Mouse (Mus musculus): ENCODE measurements around the gene Hnrnpu. TPM values are rescaled to one million over a fixed set of nuclear protein-coding genes. Genes with fewer than 3 reads are reported as not detected.
"Not testable (repeated sequence)": the region's sequence is repeated elsewhere in the genome, so short reads cannot be mapped to it uniquely, and the experiment has no call there.

Gene Hnrnpu
- polyA plus RNA-seq, 1 experiment from 2014 or later: 296 TPM

GRCm38 (mm10) chr1:178294051-178294450, 43.5 kb downstream of the Hnrnpu start:
- no peak overlapping the region for H3K4me2 ChIP-seq

GRCm38 (mm10) chr1:178291716-178292115, 45.9 kb downstream of the Hnrnpu start:
- Histone ChIP-seq H3K4me1 (no peaks in the 10 kb centered on the region), H3K9me3 (no peaks in the 10 kb centered on the region), H3K4me3 (no peak overlapping the region), H3K4me2 (no peak overlapping the region), H3K27ac (no peak overlapping the region), H3K9ac (no peak overlapping the region), H3K27me3 (no peaks in the 10 kb centered on the region), H3K36me3 (no peaks in the 10 kb centered on the region)
- ATAC-seq (ENCODE audit: insufficient number of reproducible peaks, low FRiP score, low TSS enrichment, low read depth): no peak
- 60% methylated on average over 3 of the region's 3 CpGs for WGBS

More at GRCm38 (mm10) chr1:178294051-178294450, 43.5 kb downstream of the Hnrnpu start:
- Histone ChIP-seq H3K4me3 (no peak overlapping the region), H3K27ac (no peak overlapping the region), H3K4me1 (no peaks in the 10 kb centered on the region), H3K27me3 (no peaks in the 10 kb centered on the region), H3K9ac (no peak overlapping the region), H3K9me3 (no peaks in the 10 kb centered on the region), H3K36me3 (no peaks in the 10 kb centered on the region)
- 85% methylated on average over 1 of the region's 1 CpGs for WGBS
- ATAC-seq (ENCODE audit: insufficient number of reproducible peaks, low FRiP score, low TSS enrichment, low read depth): no peak

GRCm38 (mm10) chr1:178287601-178288176, 49.9 kb downstream of the Hnrnpu start:
- WGBS: 57% methylated on average over 8 of the region's 8 CpGs

GRCm38 (mm10) chr1:178283946-178284720, 53.5 kb downstream of the Hnrnpu start:
- Histone ChIP-seq H3K9me3 (no peaks in the 10 kb centered on the region; the same call in 1 of the 2 replicates), H3K27ac (no peak overlapping the region), H3K4me3 (no peak overlapping the region), H3K27me3 (no peaks in the 10 kb centered on the region), H3K9ac (no peak overlapping the region), H3K4me2 (no peak overlapping the region), H3K36me3 (no peaks in the 10 kb centered on the region), H3K4me1 (no peaks in the 10 kb centered on the region)
- WGBS: 68% methylated on average over 2 of the region's 2 CpGs
- no peak for ATAC-seq (ENCODE audit: insufficient number of reproducible peaks, low FRiP score, low TSS enrichment, low read depth)

More at GRCm38 (mm10) chr1:178287601-178288176, 49.9 kb downstream of the Hnrnpu start:
- H3K9me3 ChIP-seq: no peaks in the 10 kb centered on the region; the same call in 1 of the 2 replicates
- no peaks in the 10 kb centered on the region for H3K36me3 ChIP-seq
- H3K9ac ChIP-seq: no peak overlapping the region
- H3K27me3 ChIP-seq: no peaks in the 10 kb centered on the region
- no peak for ATAC-seq (ENCODE audit: insufficient number of reproducible peaks, low FRiP score, low TSS enrichment, low read depth)
- H3K4me2 ChIP-seq: no peak overlapping the region
- H3K4me1 ChIP-seq: no peaks in the 10 kb centered on the region
- no peak overlapping the region for H3K4me3 ChIP-seq
- no peak overlapping the region for H3K27ac ChIP-seq

- H3K36me3 ChIP-seq; H3K4me1 ChIP-seq; ATAC-seq (ENCODE audit: insufficient number of reproducible peaks, low FRiP score, low TSS enrichment, low read depth); H3K4me3 ChIP-seq; H3K27ac ChIP-seq; H3K4me2 ChIP-seq; H3K27me3 ChIP-seq; H3K9me3 ChIP-seq; H3K9ac ChIP-seq: not testable (repeated sequence)
- 91% methylated on average over 3 of the region's 3 CpGs for WGBS
Measured at GRCm38 (mm10) chr1:178283314-178283713, 54.3 kb downstream of the Hnrnpu start.

GRCm38 (mm10) chr1:178276054-178276911, 61.3 kb downstream of the Hnrnpu start:
- Histone ChIP-seq H3K27ac (peak overlapping the region; percentile 87), H3K27me3 (no peaks in the 10 kb centered on the region), H3K9me3 (no peaks in the 10 kb centered on the region), H3K4me3 (peak overlapping the region; percentile 65), H3K9ac (peak overlapping the region; percentile 88), H3K4me1 (peaks cover 14% of the 10 kb centered on the region; the same call in 1 of the 2 replicates), H3K36me3 (no peaks in the 10 kb centered on the region), H3K4me2 (peak overlapping the region; percentile 87)
- ATAC-seq (ENCODE audit: insufficient number of reproducible peaks, low FRiP score, low TSS enrichment, low read depth): peak; percentile 80
- WGBS: under 1% methylated on average over 66 of the region's 87 CpGs

- Histone ChIP-seq H3K4me1 (peaks cover 14% of the 10 kb centered on the region; the same call in 1 of the 2 replicates), H3K9me3 (no peaks in the 10 kb centered on the region), H3K27me3 (no peaks in the 10 kb centered on the region), H3K27ac (peak overlapping the region; percentile 87), H3K4me3 (peak overlapping the region; percentile 65), H3K4me2 (peak overlapping the region; percentile 87), H3K9ac (peak overlapping the region; percentile 88), H3K36me3 (no peaks in the 10 kb centered on the region)
- 3% methylated on average over 11 of the region's 11 CpGs for WGBS
- ATAC-seq (ENCODE audit: insufficient number of reproducible peaks, low FRiP score, low TSS enrichment, low read depth): no peak; the same call in 1 of the 2 replicates
Measured at GRCm38 (mm10) chr1:178275738-178276053, 61.9 kb downstream of the Hnrnpu start.

GRCm38 (mm10) chr1:178275174-178275730, 62.3 kb downstream of the Hnrnpu start:
- Histone ChIP-seq H3K27me3 (no peaks in the 10 kb centered on the region), H3K36me3 (no peaks in the 10 kb centered on the region), H3K27ac (no peak overlapping the region), H3K4me3 (peak overlapping the region; percentile 65), H3K4me1 (peaks cover 14% of the 10 kb centered on the region; the same call in 1 of the 2 replicates), H3K9ac (no peak overlapping the region), H3K4me2 (peak overlapping the region; percentile 87), H3K9me3 (no peaks in the 10 kb centered on the region)
- 17% methylated on average over 9 of the region's 9 CpGs for WGBS
- no peak for ATAC-seq (ENCODE audit: insufficient number of reproducible peaks, low FRiP score, low TSS enrichment, low read depth)

Small RNA genes lying within 50 kb of the gene (microRNA-seq; reads per million reads assigned to microRNA genes)
- gene Gm27458: not detected

Other genes starting within 250 kb of the Hnrnpu start
- gene Desi2, start 150.4 kb downstream of the Hnrnpu start, polyA plus RNA-seq (2015; fragmentation: Nextera tagmentation; extraction: Ambion mirVana): 22.7 and 26.2 TPM in 2 replicates
- 101 TPM in 2 replicates for gene Cox20, start 18.7 kb downstream of the Hnrnpu start, polyA plus RNA-seq (2015; fragmentation: Nextera tagmentation; extraction: Ambion mirVana)
- gene Efcab2, start 68.3 kb upstream of the Hnrnpu start, polyA plus RNA-seq (2015; fragmentation: Nextera tagmentation; extraction: Ambion mirVana): 3.5 and 4.5 TPM in 2 replicates
- gene Kif26b, start 191.3 kb upstream of the Hnrnpu start, polyA plus RNA-seq (2015; fragmentation: Nextera tagmentation; extraction: Ambion mirVana): 3.8 and 5.3 TPM in 2 replicates

All from limb, embryonic 15.5 days (tissue).